Comparison of ENCODE assay signal across 16 mouse cellular contexts in the genomic region with DNA sequence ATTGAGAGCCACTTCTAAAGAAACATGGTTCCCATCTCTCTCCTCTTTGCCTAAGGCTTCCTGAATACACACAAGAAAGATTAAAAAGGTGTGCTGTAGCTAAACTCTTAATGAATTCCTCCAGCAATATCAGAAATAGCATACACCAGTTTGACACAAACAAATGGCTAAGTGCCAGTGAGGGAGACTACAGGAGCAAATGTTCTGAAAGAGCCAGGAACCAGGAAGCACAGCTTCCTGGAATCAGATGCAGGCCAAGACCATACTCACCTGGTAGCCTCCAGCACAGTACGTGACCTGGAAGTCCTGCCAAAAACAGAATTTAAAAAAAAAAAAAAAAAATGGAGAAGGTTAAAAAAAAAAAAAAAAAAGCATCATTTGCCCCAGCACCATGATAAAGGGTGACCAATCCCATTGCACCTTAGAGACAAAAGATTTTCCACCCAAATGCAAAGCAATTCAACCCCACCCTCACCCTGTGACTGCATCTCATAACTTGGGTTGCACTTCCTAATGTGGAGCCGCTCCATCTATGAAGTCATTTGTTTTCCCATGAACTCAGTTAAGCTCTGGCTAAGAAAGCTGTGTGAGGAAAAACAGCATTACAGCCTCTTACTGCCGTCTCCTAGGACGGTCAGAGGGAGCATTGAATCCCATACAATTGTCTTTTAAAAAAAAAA.
DNase-seq lines count a peak whose midpoint lies in the region; ATAC-seq and TF ChIP-seq lines count a peak whose summit lies in the region.
"Had no signal": no experiment of that assay in that cellular context is flagged by ENCODE, and none has a peak within 500 bp of the region (broad histone marks: within the 10 kb centered on the region; RNA-seq: fewer than 3 reads in every experiment).

No protein-coding gene starts in this region.

- no peaks in the 10 kb centered on the region for H3K27me3 ChIP-seq in heart, embryonic 16.5 days (ENCODE audit: control insufficient read depth, insufficient read depth, low read length)
- no peaks in the 10 kb centered on the region for H3K27me3 ChIP-seq in thymus, adult 2 months (ENCODE audit: control insufficient read depth, insufficient read depth, low read length)
- H3K27me3 ChIP-seq: liver, embryonic 15.5 days had no signal

- 58% methylated on average over 4 of the region's 4 CpGs for WGBS in heart, embryonic 16.5 days
- 82% methylated on average over 4 of the region's 4 CpGs for WGBS in thymus, adult 2 months

- H3K4me3 ChIP-seq in heart, embryonic 16.5 days (ENCODE audit: low read length) = no peak overlapping the region
- no peak overlapping the region for H3K4me3 ChIP-seq in thymus, adult 2 months (ENCODE audit: control insufficient read depth, insufficient read depth, low read length)
- H3K4me3 ChIP-seq: hindbrain, embryonic 10.5 days; layer of hippocampus, adult 2 months; liver, embryonic 15.5 days; myocyte had no signal

- TF ChIP-seq CTCF in thymus, adult 2 months (IDR thresholded peaks at IDR 0.05; ENCODE audit: borderline replicate concordance, control insufficient read depth, extremely low read depth, insufficient read depth, low read length, poor library complexity) = no peak

- H3K27ac ChIP-seq in heart, embryonic 16.5 days (ENCODE audit: low read length) = no peak overlapping the region
- no peak overlapping the region for H3K27ac ChIP-seq in thymus, adult 2 months (ENCODE audit: control insufficient read depth, insufficient read depth, low read length)
- H3K27ac ChIP-seq: hindbrain, embryonic 10.5 days; layer of hippocampus, adult 2 months; liver, embryonic 15.5 days had no signal

- TF ChIP-seq POLR2A in thymus, adult 2 months (IDR thresholded peaks at IDR 0.05; ENCODE audit: control insufficient read depth, extremely low read depth, insufficient read depth, low read length, poor library complexity) = no peak

- no peaks in the 10 kb centered on the region for H3K4me1 ChIP-seq in heart, embryonic 16.5 days (ENCODE audit: control insufficient read depth, insufficient read depth, low read length)
- H3K4me1 ChIP-seq in thymus, adult 2 months (replicated peaks; ENCODE audit: control insufficient read depth, insufficient read depth, low read length) = no peaks in the 10 kb centered on the region
- H3K4me1 ChIP-seq: hindbrain, embryonic 10.5 days; liver, embryonic 15.5 days had no signal

- DNase-seq in gastrocnemius, postnatal 25 days = peak; percentile 18
- DNase-seq in gastrocnemius, postnatal 10 days = no peak
- peak; percentile 29 for DNase-seq in NIH3T3 (ENCODE audit: low read depth)
- peak; percentile 9 to 20 for DNase-seq in cerebellum, postnatal 10 days
- DNase-seq in urinary bladder, adult 18-20 months (ENCODE audit: low spot score in 2 of 2) = no peak
- DNase-seq in thymus, adult 2 months = no peak
- DNase-seq in adipocyte (ENCODE audit: low spot score) = no peak
- DNase-seq: B cell, adult 2 months; embryo, embryonic 11 days; thymus, postnatal 25 days had no signal

- H3K36me3 ChIP-seq in heart, embryonic 16.5 days (ENCODE audit: control insufficient read depth, insufficient read depth) = no peaks in the 10 kb centered on the region
- H3K36me3 ChIP-seq in thymus, adult 2 months (ENCODE audit: control insufficient read depth, insufficient read depth, low read length) = no peaks in the 10 kb centered on the region
- H3K36me3 ChIP-seq: hindbrain, embryonic 10.5 days; liver, embryonic 15.5 days had no signal

- H3K9ac ChIP-seq in heart, embryonic 16.5 days (ENCODE audit: low read length) = no peak overlapping the region
- H3K9ac ChIP-seq: liver, embryonic 15.5 days had no signal

- H3K4me2 ChIP-seq in heart, embryonic 16.5 days (ENCODE audit: low read depth, low read length) = no peak overlapping the region
- H3K4me2 ChIP-seq: liver, embryonic 15.5 days had no signal

- ATAC-seq in heart, embryonic 16.5 days (replicated peaks; ENCODE audit: extremely low read depth, insufficient read depth, low FRiP score) = peak; percentile 70; the same call in 1 of the 2 replicates
- ATAC-seq: intestine, postnatal 0 days had no signal

- no peaks in the 10 kb centered on the region for H3K9me3 ChIP-seq in heart, embryonic 16.5 days (replicated peaks; ENCODE audit: control insufficient read depth, low read length)
- H3K9me3 ChIP-seq: hindbrain, embryonic 10.5 days; liver, embryonic 15.5 days had no signal

Comparison
In these comparisons a context has a peak if more than half of its experiments do, and no peak if none do; other contexts are left out.
1. DNase-seq: peak in gastrocnemius, postnatal 25 days (single experiment), NIH3T3 (single experiment) and cerebellum, postnatal 10 days (2 of 2); none in gastrocnemius, postnatal 10 days (single experiment), urinary bladder, adult 18-20 months (0 of 2), thymus, adult 2 months (single experiment) and adipocyte (single experiment).